Mouse (Mus musculus) CD4-positive helper T cell, adult 2 months (primary cell): Measurements from ENCODE around the gene Card9.

ENCODE experiments used
- DNase-seq: peaks from one replicate; pipeline ENCODE4 v3.0.0-alpha.2; 2012; ENCODE audit warnings: low read depth, missing footprints, low spot score

Card9 gene

GRCm38 (mm10) chr2:26305555-26305954 lies 55.2 kb downstream of the Card9 start:
- no peak for DNase-seq

GRCm38 (mm10) chr2:26304711-26305110 lies 56.0 kb downstream of the Card9 start:
- no peak for DNase-seq
